Mouse (Mus musculus) granulocyte monocyte progenitor cell, adult 5-6 weeks (primary cell): ENCODE measurements at regions not wholly inside any gene's neighbourhood (a gene's known extent, or its start where the extent isn't known, plus 50 kb on each side); places are given as distances from the start of the nearest gene placed in this dataset.

ENCODE experiments used
- ATAC-seq: replicated peaks from 2 replicates; pipeline ENCODE4 v1.8.0; 2016; ENCODE audit warnings: mild to moderate bottlenecking, moderate TSS enrichment, inconsistent platforms; ENCODE audit not compliant: poor library complexity, severe bottlenecking

DNA sequence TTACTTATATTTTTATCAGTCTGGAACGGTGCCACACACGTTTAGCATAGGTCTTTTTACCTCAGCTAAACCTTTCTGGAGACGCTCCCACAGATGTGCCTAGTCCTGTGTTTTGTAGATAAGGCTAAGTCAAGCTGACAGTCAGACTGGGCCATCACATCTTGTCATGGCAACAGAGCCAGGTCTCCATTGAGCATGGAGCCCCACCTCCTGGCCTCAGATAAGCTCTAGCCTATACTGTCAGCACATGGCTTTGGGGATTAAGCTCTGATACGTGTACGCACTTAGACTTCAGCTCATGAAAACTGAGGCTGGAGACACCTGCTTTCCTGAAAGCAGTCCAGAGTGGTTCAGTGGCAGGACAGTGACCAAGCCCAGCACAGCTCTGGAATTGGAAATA lies 392.4 kb upstream of the Kcnab2 start:
- ATAC-seq, result no peak

DNA sequence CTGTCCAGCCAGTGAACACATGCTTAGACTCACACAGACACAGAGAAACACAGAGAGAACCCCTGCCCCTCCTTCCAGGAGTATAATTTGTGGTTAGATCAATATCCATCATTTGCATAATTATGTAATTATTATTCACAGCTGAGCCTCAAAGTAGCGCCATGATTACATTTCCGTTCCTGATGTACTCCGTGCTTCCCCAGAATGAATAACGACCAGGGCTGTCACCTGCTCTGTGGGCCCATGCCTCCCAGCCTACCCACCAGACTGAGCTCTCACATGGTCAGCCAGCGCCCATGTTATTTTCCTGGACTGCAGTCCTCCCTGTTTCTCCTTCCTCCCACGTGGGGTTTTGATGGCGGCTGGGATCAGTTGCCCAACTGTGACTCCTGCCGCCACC lies 388.2 kb upstream of the Kcnab2 start:
- no peak for ATAC-seq

DNA sequence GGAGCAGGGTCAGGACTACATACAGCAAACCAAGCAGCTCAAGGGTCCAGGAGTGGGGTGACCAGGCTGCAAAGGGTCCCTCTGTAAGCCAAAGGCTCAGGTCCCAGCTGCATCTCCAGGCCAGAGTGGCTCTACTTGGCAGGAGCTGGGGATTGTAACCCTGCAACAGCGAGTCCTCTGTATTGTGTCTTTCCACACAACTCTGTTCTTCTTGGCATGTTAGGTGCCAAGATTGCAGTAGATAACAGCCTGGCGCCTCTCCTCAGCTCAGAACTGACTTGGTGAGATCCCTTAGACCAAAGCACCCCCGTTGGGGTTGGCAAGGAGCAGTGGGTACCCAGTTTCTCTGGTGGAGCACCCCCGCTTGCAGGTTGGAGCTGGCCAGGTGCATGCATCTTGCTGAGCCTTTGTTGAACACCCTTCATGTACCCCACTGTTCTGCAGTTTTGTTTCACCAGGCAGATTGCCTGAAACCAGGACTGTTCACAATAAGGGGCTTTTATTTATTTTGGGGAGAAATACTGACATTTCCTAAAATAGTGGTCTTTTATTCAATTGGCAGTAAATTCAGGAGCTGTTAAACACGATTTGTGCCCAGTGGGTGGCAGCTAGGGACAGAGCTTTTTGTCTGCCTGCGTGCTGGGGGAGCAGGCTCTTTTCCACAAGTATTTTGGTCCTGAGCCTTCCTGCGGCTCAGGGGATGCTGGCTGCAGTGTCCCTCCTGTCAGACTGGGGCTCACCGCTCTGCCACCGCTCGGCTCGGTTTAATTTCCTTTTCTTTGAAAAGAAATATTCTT lies 385.3 kb upstream of the Kcnab2 start:
- ATAC-seq, result no peak

DNA sequence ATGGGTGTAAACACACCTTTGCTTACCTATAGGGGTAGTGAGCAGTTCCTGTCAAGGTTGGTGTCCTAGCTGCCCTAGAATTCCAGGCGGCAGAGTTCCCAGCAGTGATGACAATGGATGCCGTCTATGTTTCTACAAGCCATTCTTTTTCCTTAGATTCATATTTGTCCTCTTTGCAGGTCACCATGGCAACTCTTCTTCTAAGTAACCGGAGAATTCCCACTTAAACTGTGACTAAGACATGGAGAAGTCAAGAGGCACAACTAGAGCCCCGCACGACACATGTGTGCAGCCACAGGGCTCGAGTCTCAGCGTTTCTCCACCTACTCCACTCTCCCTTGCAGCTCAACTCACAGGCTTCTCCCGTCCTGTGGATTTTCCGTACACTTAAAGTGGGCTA lies 381.5 kb upstream of the Kcnab2 start:
- ATAC-seq, result no peak

DNA sequence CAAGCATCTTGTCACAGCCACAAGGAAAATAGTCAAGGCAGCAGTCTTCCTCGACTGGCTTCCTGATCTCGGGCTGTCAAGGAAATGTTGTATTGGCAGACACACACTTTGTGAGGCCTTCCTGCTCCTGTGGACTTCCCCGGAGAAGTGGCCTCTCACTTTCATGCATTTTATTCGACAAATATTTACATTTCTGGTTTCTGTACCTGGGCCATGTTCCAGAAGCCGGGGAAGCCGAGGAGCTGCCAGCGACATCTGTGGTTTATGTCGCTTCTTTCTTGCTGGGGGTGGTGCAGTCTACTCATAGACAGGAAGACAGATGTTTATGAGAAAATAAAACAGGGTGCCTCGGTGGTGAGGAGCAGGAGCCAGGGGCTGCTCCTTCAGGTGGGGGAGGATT lies 372.5 kb upstream of the Kcnab2 start:
- ATAC-seq, result no peak

DNA sequence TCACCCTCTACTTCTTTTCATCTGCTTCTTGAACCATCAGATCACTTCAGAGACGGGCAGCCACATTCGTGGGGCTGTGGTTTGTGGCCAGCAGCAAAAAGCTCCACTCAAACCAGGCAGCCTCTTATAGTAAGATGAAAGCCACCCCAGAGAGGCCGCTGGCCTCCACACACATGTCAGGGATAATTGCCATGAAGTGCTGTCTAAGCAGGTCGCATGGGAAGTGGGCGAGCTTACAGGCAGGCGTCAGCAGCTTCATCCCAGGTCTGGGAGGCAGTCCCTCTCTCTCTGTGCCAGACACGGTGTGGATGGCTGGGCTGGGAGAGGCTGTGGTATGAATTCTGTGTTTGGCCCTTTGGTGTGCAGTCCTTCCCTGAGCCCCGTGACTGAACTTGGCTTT lies 358.4 kb upstream of the Kcnab2 start:
- no peak for ATAC-seq

DNA sequence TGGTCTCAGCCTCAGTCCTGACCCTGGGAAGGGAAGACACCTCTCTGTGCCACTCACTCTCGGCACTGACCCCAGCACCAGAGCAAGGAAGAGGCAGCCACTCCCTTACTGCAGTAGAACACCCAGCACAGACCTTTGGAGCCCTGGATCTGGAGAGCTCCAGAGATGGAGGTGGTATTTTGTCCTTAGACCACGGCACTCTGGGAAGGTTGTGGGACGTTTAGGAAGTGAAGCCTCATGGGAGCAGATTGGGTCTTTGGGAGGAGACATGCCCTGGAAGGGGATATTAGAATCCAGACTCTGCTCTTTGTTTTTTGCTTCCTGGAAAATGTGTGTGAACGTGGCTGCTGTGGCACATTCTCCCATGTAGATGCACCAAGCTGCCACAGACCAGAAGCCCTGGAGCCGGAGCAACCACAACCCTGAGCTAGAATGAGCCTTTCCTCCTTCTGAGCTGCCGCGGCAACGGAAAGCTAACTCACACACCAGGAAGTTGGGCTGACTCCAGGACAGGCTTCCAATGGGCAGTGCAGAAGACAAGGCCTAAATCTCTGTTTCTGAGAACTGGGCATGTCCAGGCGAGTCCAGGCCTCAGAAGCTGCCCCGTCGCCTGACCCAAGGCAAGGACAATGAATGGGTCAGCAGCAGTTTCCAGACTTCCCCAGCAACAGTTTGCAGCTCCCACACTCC lies 356.9 kb upstream of the Kcnab2 start:
- no peak for ATAC-seq

DNA sequence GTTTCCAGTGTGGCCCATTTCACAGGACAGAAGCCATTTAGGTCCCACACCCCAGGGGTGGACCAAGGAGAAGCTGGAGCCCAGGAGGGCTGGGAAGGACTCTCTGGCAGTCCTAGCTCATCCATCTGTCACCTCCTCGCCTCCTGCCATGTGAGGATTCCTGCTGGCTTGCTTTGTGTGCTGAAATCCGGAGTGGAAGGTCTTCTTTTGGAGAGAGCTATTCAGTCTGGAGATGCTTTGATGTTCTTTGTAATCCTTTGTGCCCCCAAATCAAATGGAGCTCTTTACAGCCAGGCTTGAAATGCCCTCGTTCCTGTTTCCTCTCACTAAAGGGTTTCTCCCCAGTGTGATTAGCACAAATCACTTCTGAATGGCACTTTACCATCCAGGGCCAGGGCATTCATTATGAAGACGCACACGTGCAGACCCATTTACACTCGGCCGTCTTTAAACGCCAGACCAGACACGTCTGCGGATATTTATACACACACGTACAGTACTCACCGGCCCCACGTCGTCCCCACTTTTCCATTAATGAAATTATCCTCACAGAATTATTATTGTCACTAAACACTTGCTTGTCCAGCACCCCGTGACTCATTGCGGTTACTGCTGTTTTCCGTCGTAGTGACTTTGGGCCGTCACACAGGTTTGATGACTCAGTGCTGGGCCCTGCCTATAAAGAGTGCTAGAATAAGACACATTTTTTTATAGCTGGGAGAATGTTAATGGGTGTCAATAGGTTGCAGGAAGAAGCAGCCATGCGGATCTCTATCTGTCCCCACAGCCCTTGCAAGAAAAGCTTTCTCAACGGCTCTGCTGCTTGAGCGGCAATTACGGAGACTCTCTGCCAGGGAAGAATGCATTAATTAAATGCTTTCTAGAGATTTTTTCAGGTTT lies 356.0 kb upstream of the Kcnab2 start:
- ATAC-seq, result no peak

DNA sequence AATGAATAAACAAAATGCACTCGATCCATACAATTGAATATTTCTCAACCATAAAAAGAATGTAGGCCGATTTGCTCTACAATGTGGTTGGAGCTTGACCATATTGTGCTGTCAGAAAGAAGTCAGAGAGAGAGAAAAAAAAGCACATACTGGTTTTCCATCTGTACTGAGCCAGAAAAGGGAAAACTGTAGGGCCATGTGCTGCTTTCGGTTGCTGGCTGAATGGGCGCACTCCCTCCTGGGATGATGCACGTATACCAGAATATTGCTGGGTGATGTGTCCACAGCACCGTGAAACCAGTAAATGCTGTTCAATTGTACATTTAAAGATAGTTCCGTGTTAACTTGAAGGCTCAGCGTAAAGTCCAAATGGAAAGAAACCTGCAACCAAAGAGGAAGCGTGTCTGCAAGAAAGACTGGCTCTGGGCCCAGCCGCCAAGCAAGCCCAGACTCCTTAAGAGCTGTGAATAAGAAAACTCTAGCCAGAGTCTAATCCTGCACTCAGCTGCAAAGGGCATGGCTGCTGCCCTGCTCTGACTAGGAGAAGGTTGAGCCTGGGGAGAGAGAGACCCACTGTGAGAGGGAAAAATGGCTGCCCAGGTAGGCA lies 355.2 kb upstream of the Kcnab2 start:
- no peak for ATAC-seq

DNA sequence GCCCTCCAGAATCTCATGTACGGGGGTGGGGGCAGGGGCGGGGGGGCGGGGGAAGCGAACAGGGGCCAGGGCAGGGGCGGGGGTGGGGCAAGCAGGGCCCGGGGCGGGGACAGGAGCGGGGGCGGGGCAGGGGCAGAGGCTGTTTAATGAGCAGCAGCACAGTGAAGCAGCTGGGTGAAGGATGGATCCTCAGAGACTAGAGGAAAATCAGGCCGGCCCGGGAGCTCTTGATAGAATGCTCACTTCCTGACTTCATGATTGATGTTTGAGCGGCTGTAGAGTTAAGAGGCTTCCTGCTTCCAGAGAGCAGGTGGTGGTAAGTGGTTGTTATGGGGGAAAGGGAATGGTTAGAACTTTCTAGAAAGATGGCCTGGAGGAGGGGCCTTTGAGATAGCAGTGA lies 347.5 kb upstream of the Kcnab2 start:
- ATAC-seq, result no peak

DNA sequence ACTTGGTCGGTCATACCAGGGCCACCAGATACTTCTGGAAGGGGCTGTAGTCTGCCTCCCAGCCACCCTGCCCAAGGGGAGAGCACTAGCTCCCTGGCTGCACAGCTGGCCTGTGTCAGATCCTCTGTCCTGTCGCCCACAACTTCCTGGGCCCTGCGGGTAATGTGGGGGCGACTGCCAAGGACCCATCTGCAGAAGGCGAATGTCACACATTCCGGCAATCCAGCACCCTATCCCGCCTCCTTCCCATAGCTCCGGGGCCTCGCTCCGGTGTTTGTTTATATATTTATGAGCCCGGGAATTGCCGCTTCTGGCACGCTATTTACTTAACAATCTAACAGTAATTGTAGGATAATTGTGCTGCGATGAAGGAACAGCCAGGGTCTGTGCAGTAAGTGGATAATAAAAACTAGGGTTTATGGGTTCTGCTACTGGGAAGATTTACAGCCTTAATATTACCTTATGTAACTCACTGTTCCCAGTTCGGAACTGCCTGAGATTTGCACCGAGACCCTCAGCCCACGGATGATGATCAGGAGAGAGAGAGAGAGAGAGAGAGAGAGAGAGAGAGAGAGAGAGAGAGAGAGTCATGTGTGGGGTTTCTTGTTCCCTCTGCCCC lies 338.6 kb upstream of the Kcnab2 start:
- no peak for ATAC-seq

DNA sequence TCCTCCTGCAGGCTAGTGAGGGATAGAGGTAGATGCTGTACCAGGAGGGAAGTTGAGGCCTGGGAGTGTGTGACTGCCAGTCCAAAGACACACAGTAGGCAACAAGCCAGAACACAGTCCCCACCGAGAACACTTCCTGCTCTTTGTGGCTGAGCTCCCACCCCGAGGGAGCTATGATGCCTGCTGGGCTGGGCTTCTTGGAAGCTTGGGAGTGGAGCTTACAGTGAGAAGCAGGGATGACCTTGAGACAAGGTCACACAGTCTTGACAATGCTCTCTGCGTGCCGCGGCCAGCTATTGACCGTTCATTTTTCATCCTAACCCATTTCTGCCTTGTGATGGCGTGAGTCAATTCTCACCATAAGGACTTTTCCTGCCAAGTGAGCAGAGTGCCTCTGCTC lies 328.9 kb upstream of the Kcnab2 start:
- no peak for ATAC-seq

DNA sequence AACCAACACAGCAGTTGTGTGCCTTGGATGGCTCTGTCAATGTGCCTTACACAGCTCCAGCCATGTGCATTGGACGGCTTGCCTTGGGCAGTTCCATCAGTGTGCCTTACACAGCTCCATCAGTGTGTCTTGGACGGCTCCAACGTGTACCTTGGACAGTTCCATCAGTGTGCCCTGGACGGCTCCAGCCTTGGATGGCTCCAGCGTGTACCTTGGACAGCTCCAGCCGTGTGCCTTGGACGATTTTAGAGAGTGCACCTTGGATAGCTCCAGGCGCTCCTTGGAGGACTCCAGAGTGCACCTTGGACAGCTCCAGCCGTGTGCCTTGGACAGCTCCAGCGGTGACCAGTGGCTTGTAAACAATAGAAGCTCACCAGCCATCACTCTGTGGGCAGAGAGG lies 321.7 kb upstream of the Kcnab2 start:
- 0 out of 2 replicates have a peak, but pooled peaks have one; percentile 14 for ATAC-seq

DNA sequence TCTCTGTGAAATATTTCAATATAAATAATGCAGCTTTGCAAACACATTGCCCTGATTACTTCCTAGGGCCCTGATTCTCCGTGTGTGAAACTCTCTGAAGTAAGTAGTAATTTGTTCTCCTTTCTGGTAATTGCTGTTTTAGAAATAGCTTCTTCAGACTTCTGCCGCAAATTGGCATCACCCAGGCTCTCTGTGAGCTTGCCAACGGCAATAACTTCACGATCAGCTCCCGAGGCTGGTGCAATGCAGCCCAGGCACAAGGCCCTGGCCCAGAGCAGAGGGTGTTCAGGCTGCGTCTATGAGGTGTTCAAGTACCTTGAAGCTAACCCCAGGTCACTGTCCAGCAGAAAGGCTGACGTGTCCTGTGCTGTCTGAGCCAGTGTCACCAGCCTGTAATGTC lies 310.8 kb upstream of the Kcnab2 start:
- no peak for ATAC-seq

DNA sequence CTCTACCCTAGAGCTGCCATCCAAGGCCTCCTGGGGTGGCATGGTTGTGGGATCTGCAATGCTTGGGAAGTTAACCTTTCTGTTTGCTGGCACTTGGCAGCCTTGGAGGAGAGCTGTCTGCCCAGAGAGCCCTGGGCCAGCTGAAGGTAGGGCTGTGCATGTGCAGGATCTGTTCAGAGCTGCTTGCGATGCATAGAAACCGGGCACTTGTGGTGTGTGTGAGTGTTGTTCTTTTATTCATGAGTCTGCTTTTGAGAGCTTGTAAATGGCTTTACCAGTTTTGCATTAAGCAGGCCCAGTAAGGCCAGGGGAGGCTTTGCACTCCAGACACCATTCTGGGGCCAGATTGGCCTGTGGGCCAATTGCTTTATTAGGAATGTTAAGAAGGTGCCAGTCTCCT lies 307.3 kb upstream of the Kcnab2 start:
- ATAC-seq, result no peak

DNA sequence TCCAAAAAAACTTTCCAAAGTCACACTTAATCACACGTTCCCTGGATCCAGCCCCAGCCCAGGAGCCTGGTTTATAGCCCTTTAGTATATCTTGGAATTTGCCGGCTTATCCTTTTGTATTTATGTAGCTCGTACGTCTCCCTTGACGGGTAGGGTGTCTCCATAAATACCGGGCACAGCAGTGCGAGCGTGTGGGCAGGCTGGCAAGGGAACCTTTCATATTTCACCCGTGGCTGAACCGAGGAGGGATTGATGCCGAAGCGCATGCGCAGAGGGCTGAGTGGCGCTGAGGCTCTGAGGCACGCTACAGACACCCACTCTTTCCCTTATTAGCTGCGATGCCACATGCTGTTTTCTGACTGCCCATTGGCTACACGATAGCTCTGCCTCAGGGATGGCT lies 301.9 kb upstream of the Kcnab2 start:
- no peak for ATAC-seq

DNA sequence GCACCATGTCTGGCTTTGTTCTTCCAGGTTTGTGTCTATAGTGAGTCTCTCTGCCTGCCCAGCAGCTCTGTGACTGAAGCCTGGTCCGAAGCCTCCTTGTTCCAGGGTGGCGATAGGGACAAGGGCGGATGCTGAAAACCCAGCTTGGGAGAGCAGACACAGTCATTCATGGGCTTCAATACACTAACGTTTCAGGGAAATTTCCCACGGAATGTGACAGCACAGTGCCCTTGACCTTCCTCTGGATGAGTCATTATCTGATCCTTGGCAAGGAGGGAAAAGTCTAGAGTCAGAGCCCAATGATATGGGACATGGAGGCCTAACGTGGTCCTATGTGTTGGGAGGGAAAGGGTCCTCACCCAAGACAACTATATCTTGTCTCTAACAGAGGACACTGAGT lies 298.1 kb upstream of the Kcnab2 start:
- no peak for ATAC-seq

DNA sequence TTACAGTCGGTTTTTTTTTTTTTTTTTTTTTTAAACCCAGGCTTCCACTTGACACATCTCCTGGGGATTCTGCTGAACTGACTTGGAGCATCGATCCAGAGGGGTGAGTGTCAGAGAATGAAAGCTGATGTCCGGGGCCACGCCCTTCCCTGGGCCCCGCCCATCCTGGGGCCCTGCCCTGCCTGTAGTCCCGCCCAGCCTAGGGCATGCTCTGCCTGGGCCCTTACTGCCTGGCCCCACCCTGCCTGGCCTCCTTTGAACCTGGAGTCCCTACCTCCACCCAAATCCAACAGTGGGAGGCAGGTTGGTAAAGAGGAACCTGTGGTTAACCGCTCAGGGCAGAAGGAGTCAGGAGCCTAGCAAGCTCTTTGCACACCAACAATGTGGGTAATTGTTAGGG lies 293.7 kb upstream of the Kcnab2 start:
- no peak for ATAC-seq

DNA sequence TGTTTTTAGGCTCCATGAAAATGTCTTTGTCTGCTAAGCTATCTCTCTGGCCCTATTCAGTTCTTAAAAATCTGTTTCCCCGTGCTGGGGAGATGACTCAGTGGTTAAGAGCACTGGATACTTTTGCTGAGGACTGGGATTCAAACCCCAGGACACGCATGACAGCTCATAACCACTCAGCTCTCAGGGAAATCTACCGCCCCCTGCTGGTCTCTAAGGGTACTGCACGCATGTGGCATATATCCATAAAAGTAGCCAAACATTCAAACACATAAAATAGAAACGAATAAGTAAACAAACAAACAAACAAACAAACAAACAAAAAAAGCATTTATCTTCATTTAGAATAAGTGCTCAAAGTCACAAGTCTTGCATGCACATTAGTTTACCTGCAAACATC lies 289.7 kb upstream of the Kcnab2 start:
- no peak for ATAC-seq

DNA sequence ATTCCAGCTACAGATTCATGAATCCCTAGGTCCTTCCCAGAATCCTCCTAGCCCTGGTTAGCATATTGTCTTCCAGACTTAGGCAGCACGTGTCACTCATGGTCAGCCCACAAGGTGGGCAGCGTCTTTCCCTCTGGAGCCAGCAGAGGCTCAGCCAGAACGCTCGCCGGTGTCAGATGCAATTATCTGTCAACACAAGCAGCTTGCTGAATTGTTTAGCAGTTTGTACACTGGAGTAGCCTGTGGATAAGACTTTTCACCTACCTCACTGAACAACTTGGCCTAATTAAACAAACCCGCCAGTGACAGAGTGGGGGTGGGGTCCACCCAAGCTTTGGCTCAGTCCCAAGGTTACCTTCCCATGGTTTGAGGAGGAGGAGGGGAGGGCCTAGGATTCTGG lies 285.4 kb upstream of the Kcnab2 start:
- no peak for ATAC-seq
